Mouse (Mus musculus) urinary bladder, postnatal 36 days (tissue): Measurements from ENCODE around the gene Naa60.

Experiments
- DNase-seq, 2 experiments: peaks; one replicate each; pipeline ENCODE4 v3.0.0; 2022; ENCODE audit warnings: low spot score in 2 of 2, mixed read lengths in 1 of 2

Gene Naa60

DNA sequence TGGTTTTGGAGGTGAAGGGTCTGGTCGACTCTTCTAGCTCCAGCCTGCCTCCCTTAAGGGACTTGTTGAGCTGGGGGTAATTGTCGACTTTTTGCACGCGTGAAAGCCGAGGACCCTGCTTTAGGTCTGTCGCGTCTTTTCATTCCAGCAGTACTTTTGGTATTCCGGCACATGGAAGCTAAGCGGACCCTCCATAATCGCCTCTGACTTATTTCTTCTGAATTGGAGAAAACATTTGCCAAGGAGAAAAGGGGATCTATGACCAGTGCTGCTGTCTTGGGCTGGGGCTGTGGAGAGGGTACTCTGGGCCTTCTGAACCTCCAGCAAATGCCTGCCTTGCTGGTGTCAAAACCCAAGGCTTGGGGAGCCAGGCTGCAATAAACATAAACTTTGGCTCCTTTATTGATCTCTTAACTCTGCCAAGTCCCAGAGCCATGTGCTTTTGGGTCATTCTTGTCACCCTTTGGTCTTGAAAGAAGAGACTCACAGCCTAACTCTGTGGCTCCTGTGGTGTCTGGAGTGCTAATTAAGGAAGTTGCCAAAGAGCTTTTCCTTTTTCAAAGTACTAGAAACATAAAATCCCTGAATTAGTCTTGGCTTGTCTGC, 13.0 kb downstream of the Naa60 start:
- DNase-seq = no peak

DNA sequence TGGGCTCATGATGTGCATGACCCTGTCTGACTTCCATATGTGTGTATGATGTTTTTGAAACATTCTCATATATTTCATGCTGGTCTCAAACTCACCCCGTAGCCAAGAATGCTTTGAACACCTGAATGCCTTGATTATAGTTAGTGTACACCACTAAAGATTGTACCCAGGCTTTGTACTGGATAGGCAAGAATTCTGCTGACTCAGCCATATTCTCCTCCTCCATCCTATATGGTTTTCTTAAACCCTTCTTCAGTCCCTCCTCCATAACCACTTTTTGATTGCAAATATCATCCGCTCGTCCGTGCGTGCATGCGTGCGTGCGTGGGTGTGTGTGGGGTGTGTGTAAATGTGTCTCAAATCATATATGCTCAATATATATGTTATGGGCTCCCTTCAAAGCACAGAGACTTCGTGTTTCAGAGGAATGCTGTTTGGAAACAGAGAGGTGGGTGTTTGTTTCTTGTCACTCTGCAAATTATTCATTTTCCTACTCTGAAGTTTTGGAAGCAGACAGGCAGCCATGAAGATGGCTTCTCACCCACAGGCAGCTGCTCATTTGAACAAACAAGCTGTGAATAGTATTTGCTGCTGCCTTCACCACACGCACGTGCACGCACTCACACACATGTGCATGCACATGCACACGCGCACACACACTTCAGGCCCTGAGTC, 19.6 kb downstream of the Naa60 start:
- no peak for DNase-seq

DNA sequence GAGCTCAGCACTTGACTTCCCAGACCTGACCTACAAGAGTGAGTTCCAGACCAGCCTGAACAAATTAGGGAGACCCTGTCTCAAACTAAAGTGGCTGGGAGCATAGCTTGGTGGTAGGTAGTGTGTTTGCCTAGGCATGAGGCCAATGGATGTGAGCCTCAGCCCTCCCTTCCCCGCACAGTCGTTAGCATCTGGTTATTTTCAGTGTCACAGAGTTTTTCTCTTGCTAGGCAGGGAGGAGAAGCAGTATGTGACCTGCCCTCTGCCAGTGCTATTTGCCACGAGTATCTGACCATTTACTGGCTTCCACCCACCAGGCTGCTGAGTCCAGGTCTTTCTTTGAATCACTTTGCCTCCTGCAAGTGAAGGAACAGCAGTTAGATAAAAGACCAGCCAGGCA, 21.6 kb downstream of the Naa60 start:
- no peak for DNase-seq

DNA sequence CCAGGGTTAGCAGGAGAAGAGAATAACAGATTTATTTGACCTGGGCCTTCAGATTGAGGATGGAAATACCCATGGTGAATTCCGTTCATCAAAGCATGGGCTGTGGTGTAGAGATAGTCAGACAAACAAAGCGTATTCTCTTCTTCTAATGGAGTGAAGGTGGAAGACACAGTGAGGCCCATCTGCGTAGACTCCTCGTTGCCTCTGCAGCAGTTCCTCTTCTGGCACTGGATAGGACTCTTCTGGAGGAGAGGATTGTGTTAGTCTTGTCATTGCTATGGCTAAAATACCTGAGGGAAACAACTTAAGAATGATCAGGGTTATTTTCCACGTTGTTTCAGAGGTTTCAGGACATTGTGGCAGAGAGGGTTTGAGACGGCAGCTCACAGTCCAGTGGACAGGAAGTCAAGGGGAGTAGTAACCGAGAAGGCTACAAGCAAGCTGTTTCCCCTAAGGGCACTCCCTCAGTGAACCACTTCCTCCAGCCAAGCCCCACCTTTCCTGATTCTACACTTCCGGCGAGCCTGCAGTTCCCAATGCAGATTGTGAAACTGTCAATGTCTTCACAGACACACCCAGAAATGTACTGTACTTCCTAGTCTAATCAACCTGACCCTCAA, 23.1 kb downstream of the Naa60 start:
- peak; percentile 14 to 52 for DNase-seq

DNA sequence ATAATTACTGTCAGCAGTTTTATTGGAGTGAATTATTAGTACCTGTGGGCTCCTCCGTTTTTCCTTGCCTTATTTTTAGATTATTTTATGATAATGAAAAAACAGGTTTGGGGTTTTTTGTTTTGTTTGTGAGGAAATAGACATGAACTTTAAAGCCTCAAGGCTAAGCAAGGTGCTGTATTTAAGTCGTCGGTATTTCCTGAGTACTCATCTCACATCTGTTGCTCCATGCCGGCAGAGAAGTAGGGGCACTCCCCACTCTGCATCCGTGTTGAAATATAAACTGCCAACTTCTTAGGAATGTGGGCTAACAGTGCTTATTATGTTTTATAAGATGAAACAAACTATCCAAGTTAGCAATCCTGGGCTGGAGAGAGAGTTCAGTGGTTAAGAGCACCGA, 23.9 kb downstream of the Naa60 start:
- no peak for DNase-seq

DNA sequence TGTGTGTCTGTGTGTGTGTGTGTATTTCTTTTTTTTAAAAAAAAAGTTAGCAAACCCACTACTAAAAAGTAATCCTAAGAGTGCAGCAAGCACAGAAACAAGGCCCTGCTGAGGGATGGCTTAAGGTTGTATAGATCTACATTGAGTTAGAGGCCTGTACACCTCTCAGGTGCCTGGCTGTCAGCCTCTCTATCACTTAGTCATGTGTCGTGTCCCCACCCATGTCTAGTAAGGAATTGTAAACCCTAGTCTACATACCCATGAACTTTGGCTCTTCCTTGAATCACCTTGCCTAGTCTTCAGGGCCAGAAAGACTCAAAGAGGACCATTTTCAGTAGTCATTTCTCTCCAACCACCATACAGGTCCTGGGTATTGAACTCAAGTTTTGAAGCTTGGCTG, 24.4 kb downstream of the Naa60 start:
- no peak for DNase-seq

DNA sequence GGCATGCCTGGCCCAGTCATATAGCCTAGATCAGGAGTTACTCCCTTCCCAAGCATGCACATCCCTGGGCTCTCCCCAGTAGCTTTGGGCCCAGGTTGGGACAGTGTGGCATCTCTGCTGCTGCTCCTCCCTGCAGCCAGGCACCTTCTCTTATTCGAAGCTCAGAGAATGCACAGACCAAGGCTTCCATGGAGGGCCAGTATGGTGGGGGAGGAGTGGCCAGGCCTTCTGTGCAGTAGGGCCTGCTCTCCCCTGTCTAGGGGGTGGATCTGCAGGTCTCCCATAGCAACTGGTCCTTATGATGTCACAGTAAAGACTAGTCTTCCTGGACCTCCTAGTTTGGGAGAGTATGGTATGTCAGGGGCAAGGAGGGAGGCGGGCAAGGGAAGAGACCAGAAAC, 35.3 kb downstream of the Naa60 start:
- DNase-seq = no peak

DNA sequence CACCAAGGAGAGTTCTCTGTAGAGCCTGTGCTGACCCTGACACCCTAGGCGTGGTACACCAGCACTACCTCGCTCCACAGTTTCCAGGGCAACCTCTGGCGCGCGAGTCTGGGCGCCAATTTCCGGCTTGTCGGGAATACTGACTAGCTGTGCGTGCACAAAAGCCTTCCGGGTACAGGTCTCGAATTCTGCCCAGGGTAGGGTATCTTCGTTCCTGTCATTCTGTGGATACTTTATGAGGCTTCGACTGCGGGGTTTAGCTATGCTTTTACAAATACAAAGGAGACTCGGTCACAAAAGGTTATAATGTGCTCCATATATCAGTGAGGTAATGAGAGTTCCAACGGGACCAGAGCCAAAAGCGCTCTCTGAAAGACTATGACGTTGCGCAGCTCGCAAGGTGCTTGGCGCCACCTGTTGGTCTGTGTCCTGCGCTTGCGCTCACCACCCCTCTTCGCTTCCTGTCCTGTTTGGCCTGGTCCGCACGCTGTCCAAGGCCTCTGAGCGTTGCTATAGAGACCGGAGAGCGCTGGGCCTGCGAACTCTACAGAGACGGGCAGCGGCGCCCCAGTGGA, 36.4 kb downstream of the Naa60 start, which contains the start of the genes 1700037C18Rik and Cluap1:
Gene 1700037C18Rik, minus strand, starts transcription at position 153 of the 575 bp plus-strand sequence.
Gene Cluap1, plus strand, starts transcription at position 265 of the 575 bp plus-strand sequence.
- DNase-seq = peak; percentile 89 to 92

DNA sequence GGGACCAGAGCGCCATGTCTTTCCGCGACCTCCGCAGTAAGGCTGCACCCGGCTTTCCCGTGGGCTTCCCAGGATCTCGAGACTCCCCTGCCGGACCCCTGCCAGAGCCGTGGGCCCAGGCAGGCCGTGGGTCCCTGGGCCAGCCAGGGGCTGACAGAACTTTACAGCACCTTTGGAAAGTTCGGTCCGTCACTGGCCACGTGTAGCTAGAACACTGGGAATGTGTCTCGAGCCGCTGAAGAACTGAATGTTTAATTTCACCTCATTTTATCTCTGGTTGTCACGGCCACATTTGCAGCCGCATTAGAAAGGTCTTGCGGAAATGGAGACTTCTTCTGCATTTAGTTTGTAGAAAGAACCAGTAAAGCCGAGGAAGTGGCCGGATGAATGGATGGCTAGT, 36.9 kb downstream of the Naa60 start:
- DNase-seq = no peak

DNA sequence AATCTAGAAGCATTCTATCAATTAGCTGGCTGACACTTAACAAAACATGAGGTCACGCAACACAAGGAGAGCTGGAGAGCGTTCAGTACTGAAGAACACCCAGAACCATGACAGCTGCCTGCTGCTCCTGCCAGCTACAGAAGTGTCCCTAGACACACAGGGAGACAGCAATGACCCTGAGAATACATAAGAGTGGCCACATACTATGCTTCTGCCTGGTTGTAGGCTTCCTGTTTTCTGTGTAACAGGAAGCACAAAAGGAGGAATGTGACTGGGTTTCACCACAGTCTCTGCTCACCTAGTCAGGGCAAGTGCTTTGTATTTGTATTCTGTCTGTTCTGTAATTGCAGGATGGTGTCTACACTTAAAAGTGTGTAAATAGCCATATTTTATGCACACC, 48.6 kb downstream of the Naa60 start:
- DNase-seq = no peak

DNA sequence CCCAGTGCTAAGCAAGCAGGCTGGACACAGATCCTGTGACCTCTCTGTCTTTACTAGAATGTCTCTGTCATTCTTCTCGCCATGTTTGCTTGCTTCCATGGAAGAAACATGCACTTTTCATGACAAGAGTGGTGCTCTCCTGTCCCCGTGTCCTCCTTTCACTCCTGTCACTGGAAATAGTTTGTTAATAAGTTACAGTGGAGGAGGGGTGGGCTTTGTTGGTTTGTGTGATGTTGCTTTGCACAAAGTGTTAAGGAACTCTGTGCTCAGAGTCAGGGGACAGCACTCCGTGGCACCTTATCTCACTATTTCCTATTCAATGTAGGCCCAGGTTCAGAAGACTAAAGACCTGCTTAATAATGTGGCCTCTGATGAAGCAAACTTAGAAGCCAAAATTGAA, 51.3 kb downstream of the Naa60 start:
- no peak for DNase-seq

DNA sequence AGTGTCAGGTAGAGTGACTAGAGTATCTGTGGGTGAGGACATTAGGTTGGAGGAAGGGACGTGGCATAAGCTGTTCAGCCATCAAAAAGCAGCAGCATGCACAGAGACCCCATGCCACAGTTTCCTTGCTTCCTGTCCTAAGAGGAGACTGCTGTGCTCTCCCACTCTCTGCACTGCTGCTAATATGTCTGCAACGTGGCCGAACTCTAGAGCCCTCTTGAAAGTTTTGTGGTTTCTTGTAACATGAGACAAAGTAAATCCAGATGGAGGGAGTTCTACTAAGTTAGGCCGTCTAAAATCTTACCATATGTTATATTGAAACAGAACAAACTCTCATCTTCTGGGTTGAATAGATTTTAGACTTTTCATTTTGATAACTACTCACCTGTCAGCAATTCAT, 51.8 kb downstream of the Naa60 start:
- no peak for DNase-seq

DNA sequence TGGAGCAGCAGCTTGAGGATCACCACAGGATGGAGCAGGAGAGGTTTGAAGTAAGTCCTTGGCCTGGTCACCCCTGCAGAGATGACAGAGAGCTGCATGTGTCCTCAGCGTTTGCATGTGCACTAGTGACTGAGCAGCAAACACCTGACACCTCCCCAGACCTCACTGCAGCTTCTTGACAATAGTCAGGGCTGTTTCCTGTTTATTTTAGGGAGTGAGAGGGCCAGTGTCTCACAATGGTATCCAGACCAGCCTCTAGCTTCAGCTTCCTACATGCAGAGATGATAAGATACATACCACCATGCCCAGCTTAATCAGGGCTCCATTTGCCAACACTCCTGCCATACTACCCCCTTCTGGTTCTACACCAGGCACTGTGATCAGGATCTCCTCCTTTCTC, 56.4 kb downstream of the Naa60 start:
- no peak for DNase-seq

DNA sequence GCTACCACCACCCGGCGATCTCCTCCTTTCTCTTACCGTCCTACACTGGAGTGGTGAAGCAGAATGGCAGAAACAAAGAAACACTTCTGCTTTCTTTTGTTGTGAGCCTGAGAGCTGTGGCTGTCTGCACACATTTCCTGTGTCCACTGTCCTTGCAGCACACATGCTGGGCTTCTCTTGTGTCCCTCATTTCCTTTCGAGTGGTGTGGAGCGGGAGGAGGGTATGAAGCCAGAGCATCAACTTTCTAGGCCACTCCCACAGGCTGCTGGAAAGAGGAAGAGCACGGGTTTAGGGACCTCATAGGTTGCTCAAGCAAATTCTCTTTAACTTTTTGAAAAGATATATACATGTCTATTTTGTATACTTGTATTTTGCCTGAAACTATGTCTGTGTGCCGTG, 57.0 kb downstream of the Naa60 start:
- no peak for DNase-seq

DNA sequence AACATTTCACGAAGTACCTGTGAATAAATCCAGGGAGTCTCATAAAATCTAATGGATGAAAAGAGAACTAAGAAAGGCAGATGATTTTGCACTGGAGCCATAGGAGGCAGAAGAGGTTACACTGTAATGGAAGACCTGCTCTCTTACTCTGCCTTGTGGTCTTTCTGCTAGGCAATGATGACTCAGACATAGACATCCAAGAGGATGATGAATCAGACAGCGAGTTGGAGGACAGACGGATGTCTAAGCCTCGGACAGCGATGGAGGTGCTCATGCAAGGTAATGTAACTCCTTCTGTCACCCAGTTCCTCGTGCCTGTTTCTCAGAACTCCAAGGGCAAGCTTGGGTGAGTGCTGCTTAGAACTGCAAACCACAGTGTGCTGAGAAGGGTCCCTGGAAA, 61.4 kb downstream of the Naa60 start:
- no peak for DNase-seq

DNA sequence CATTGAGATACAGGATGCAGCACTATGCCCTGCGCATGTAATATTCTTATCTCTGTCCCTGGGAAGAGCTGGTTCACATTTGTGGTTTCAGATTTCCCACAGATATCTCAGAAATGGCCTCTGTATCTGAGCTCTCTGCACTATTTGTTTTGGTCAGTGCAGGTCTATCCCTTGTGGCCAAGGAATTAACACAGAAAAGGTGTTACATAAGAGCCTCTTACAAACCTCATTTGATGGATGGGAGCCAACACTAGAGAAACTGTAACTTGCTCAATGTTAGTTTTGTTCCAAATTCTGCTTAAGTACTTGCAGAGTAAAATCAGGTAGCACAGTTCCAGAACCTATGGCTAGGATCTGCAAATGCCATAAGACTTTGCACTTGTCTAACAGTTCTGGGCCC, 61.9 kb downstream of the Naa60 start:
- no peak for DNase-seq

DNA sequence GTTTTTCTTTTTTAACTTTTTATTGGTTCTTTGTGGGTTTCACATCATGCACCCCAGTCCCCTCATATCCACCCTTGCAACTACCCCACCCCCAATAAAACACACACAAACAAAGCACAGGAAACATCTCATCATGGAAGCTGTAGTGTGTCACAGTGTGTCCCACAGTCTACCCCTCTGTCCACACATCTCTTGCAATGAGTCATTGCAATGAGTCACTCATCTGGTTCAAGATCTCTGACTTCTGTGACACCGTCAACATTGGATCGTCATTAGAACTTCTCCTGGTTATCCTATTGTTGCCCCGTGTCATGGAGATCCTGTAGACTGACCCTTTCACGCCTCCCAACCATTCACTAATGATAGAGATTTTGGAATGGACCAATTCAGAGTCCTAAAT, 62.5 kb downstream of the Naa60 start:
- no peak for DNase-seq

DNA sequence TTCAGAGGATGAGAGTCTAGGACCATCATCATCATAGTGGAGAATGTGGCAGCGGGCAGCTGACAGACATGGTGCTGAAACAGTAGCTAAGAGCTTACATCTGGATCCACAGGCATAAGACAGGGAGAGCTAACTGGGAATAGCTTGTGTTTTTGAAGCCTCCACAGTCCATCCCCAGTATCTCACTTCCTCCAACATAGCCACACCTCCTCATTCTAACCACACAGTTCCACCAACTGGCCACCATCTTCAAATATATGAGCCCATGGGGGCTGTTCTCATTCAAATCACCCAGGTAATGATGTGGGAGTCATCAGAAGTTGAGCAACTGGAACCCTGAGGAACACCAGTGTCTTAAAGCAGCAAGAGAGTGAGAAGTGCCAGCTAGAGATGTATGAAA, 79.0 kb downstream of the Naa60 start:
- DNase-seq = no peak
